In the genomic region with DNA sequence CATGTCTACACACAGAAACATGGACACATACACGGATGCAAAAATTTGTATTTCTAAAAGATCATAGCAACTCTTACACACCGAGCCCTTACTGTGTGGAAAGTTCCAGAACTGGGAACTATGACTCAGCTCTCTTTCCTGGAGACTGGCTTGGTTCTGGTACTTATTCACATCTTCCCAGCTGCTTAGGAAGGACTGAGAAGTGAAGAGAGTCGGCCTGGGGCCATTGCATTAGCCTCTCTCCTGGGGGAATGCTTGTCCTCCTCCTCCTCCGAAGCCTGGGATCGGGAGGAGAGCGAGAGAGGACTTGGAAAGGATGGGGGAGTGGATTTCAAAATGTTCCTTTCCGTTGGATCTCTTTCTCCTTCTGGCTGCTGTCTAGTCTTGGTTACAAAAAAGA, we compare ENCODE assay signal across 13 mouse cellular contexts.
DNase-seq lines count a peak whose midpoint lies in the region; ATAC-seq lines count a peak whose summit lies in the region.
"Had no signal": no experiment of that assay in that cellular context is flagged by ENCODE, and none has a peak within 500 bp of the region (broad histone marks: within the 10 kb centered on the region; RNA-seq: fewer than 3 reads in every experiment).

No protein-coding gene starts in this region.

- H3K9me3 ChIP-seq in heart, embryonic 11.5 days (replicated peaks; ENCODE audit: control insufficient read depth, low read length) = no peaks in the 10 kb centered on the region
- no peaks in the 10 kb centered on the region for H3K9me3 ChIP-seq in forebrain, embryonic 13.5 days (replicated peaks)
- H3K9me3 ChIP-seq: intestine, embryonic 15.5 days; liver, embryonic 12.5 days had no signal

- no peak overlapping the region for H3K4me3 ChIP-seq in heart, embryonic 11.5 days (ENCODE audit: low read depth, low read length)
- no peak overlapping the region for H3K4me3 ChIP-seq in forebrain, embryonic 13.5 days
- H3K4me3 ChIP-seq: intestine, embryonic 15.5 days; liver, embryonic 12.5 days had no signal

- no peak overlapping the region for H3K27ac ChIP-seq in heart, embryonic 11.5 days (ENCODE audit: low read depth, low read length)
- H3K27ac ChIP-seq in forebrain, embryonic 13.5 days = no peak overlapping the region
- H3K27ac ChIP-seq: intestine, embryonic 15.5 days; liver, embryonic 12.5 days had no signal

- H3K36me3 ChIP-seq in heart, embryonic 11.5 days (ENCODE audit: control insufficient read depth, insufficient read depth, low read length) = no peaks in the 10 kb centered on the region
- H3K36me3 ChIP-seq in forebrain, embryonic 13.5 days (ENCODE audit: poor library complexity, severe bottlenecking) = no peaks in the 10 kb centered on the region
- H3K36me3 ChIP-seq: intestine, embryonic 15.5 days; liver, embryonic 12.5 days had no signal

- 49% methylated on average over 7 of the region's 7 CpGs for WGBS in heart, embryonic 11.5 days (ENCODE audit: insufficient replicate concordance)
- 67% methylated on average over 7 of the region's 7 CpGs for WGBS in forebrain, embryonic 13.5 days

- H3K4me2 ChIP-seq in heart, embryonic 11.5 days = no peak overlapping the region
- no peak overlapping the region for H3K4me2 ChIP-seq in forebrain, embryonic 13.5 days
- H3K4me2 ChIP-seq: intestine, embryonic 15.5 days; liver, embryonic 12.5 days had no signal

- intact Hi-C loops in heart, postnatal 36 days (cut with DNase I) = no loop called here
- intact Hi-C loops in left cerebral cortex, postnatal 14 days (cut with DNase I) = no loop called here

- DNase-seq in heart, adult 11 months = peak; percentile 99
- peak; percentile 11 for DNase-seq in 3T3-L1 (ENCODE audit: low read depth, low spot score)
- peak; percentile 36 for DNase-seq in gastrocnemius, postnatal 10 days
- DNase-seq in heart, postnatal 36 days = peak; percentile 37 to 48
- DNase-seq in left cerebral cortex, postnatal 14 days (ENCODE audit: low spot score in 2 of 2) = no peak
- DNase-seq in neural tube, embryonic 10.5 days (ENCODE audit: extremely low spot score, low spot score) = no peak
- DNase-seq: adrenal gland, adult 8-10 months; kidney, postnatal 4 days had no signal

- peaks cover 8% of the 10 kb centered on the region; the same call in 1 of the 2 replicates for H3K4me1 ChIP-seq in heart, embryonic 11.5 days (ENCODE audit: control insufficient read depth, insufficient read depth, low read length)
- H3K4me1 ChIP-seq in forebrain, embryonic 13.5 days = no peaks in the 10 kb centered on the region

- H3K27me3 ChIP-seq in heart, embryonic 11.5 days (ENCODE audit: control insufficient read depth, insufficient read depth, low read length) = no peaks in the 10 kb centered on the region
- no peaks in the 10 kb centered on the region for H3K27me3 ChIP-seq in forebrain, embryonic 13.5 days
- H3K27me3 ChIP-seq: intestine, embryonic 15.5 days; liver, embryonic 12.5 days; Patski had no signal

- ATAC-seq in heart, embryonic 11.5 days (replicated peaks; ENCODE audit: insufficient number of reproducible peaks, low FRiP score, low TSS enrichment) = no peak
- ATAC-seq in forebrain, embryonic 13.5 days = no peak
- ATAC-seq: intestine, embryonic 15.5 days; liver, embryonic 12.5 days; Patski had no signal

- no peak overlapping the region for H3K9ac ChIP-seq in heart, embryonic 11.5 days (ENCODE audit: low read depth, low read length)
- no peak overlapping the region for H3K9ac ChIP-seq in forebrain, embryonic 13.5 days
- H3K9ac ChIP-seq: intestine, embryonic 15.5 days; liver, embryonic 12.5 days had no signal

Comparison
In these comparisons a context has a peak if more than half of its experiments do, and no peak if none do; other contexts are left out.
1. DNase-seq: peak in heart, adult 11 months (single experiment), 3T3-L1 (single experiment), gastrocnemius, postnatal 10 days (single experiment) and heart, postnatal 36 days (2 of 2); none in left cerebral cortex, postnatal 14 days (0 of 2) and neural tube, embryonic 10.5 days (single experiment).